Mouse (Mus musculus) neural tube, embryonic 11.5 days (tissue): ENCODE measurements at regions not wholly inside any gene's neighbourhood (a gene's known extent, or its start where the extent isn't known, plus 50 kb on each side); places are given as distances from the start of the nearest gene placed in this dataset.
A peak's percentile ranks its signal among the peaks of the same experiment; 100 is the strongest.

Experiments used
- ATAC-seq: fragments of 200-750 bp; cut with Nextera tagmentation; 2 replicates; pipeline ENCODE4 v1.8.0; 2017; ENCODE audit warnings: moderate number of reproducible peaks, mild to moderate bottlenecking, moderate TSS enrichment, moderate library complexity; ENCODE audit not compliant: insufficient read depth, low FRiP score, low TSS enrichment
- DNase-seq: peaks from one replicate; pipeline ENCODE4 v3.0.0-alpha.2; 2015; ENCODE audit warnings: low spot score
- H3K27ac ChIP-seq: fragments of 300-500 bp; sonication (generic); 2 replicates; pipeline ENCODE4 v1.5.1; 2014; ENCODE audit warnings: low read depth, mild to moderate bottlenecking, low read length
- H3K27me3 ChIP-seq: fragments of 300-500 bp; sonication (generic); 2 replicates; pipeline ENCODE4 v1.6.1; 2014; ENCODE audit warnings: mild to moderate bottlenecking, low read length, mixed read lengths; ENCODE audit not compliant: control insufficient read depth, insufficient read depth
- H3K36me3 ChIP-seq: fragments of 300-500 bp; sonication (generic); 2 replicates; pipeline ENCODE4 v1.6.1; 2014; ENCODE audit warnings: mild to moderate bottlenecking, low read length, moderate library complexity, mixed read lengths; ENCODE audit not compliant: control insufficient read depth, insufficient read depth
- H3K4me1 ChIP-seq: fragments of 300-500 bp; sonication (generic); 2 replicates; pipeline ENCODE4 v1.6.1; 2014; ENCODE audit warnings: low read length, mixed read lengths; ENCODE audit not compliant: control insufficient read depth, insufficient read depth
- H3K4me2 ChIP-seq: fragments of 300-500 bp; sonication (generic); 2 replicates; pipeline ENCODE4 v1.6.1; 2014; ENCODE audit warnings: low read depth, mild to moderate bottlenecking, moderate library complexity
- H3K4me3 ChIP-seq: fragments of 300-500 bp; sonication (generic); 2 replicates; pipeline ENCODE4 v1.5.1; 2014; ENCODE audit warnings: low read depth, low read length
- H3K9ac ChIP-seq: fragments of 300-500 bp; sonication (generic); 2 replicates; pipeline ENCODE4 v1.6.1; 2014; ENCODE audit warnings: mild to moderate bottlenecking, low read length
- H3K9me3 ChIP-seq: fragments of 300-500 bp; sonication (generic); 2 replicates; pipeline ENCODE4 v1.6.1; 2016; ENCODE audit warnings: low read length; ENCODE audit not compliant: control insufficient read depth
- WGBS: fragments of 180-500 bp; shearing (Covaris S2); extraction: QIAGEN DNeasy Blood & Tissue Kit; methylation state at CpG from one replicate; pipeline ENCODE4 v1.1.7; 2014; 5-methylcytosine and 5-hydroxymethylcytosine counted together

DNA sequence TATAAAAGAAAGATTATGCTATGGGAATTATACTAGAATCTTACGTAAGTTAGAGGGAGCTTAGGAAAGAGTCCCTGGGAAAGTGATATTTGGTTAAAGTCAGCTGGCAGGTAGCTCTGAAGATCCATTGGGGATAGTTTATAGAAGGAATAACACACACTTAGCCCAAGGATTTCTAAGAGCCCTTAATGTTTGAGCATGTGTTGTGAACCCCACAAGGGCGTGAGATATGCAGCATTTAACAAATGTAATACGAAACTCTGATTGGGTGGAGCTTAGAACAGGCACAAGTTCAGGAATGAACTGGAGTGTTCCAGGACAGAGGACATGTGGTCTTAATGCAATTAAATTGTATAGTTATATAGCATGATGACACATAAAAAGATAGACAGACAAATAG lies 132.6 kb upstream of the Eci2 start:
- Histone ChIP-seq H3K4me3 (no peak overlapping the region), H3K4me2 (no peak overlapping the region), H3K36me3 (no peaks in the 10 kb centered on the region), H3K9ac (no peak overlapping the region), H3K4me1 (no peaks in the 10 kb centered on the region), H3K27me3 (no peaks in the 10 kb centered on the region), H3K27ac (no peak overlapping the region), H3K9me3 (no peaks in the 10 kb centered on the region)
- 80% methylated on average over 3 of the region's 3 CpGs for WGBS
- DNase-seq (no peak), ATAC-seq (no peak)

DNA sequence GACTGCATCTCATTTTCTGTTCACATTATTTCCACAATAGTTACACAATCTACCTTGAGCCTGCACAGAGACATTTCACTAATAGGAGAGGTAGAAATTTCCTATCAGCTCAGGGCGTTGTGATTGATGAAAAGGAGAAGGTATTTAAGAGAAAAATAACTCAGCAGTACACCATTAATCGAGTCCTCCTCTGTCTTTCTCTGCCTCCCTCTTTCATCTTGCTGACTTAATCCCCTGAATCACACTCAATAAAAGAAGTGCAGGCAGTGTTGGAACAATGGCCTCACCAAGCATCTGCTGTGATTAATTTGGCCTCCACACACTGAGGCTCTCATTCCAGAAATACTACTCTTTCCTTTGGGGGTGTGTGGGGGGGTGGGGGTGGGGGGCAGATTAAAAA lies 133.9 kb upstream of the Eci2 start:
- H3K27me3 ChIP-seq = no peaks in the 10 kb centered on the region
- DNase-seq (no peak), ATAC-seq (no peak)
- no peak overlapping the region for H3K9ac ChIP-seq
- WGBS = 22% methylated on average over 2 of the region's 2 CpGs
- H3K4me2 ChIP-seq = no peak overlapping the region
- no peak overlapping the region for H3K4me3 ChIP-seq
- no peak overlapping the region for H3K27ac ChIP-seq
- H3K9me3 ChIP-seq = no peaks in the 10 kb centered on the region
- H3K4me1 ChIP-seq = no peaks in the 10 kb centered on the region
- H3K36me3 ChIP-seq = no peaks in the 10 kb centered on the region

DNA sequence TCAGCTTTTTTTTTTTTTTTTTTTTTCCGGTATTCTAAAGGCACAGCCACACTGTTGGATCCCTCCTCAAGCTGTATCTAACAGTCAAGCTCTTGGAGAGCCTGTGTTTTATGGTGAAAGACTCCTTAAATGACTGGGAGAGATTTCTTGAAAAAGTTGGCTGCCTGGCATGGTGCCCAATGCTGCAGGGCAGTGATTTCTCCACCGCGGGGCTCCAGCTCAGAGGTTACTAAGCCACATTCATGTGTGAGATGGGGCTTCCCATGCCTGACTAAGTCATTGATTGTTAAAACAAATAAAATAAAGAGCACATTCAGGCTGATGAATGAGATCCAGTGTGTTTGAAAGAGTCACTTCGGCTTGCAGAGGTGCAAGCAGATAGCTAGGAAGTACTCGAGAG lies 139.2 kb upstream of the Eci2 start:
- no peaks in the 10 kb centered on the region for H3K4me1 ChIP-seq
- no peak for ATAC-seq

DNA sequence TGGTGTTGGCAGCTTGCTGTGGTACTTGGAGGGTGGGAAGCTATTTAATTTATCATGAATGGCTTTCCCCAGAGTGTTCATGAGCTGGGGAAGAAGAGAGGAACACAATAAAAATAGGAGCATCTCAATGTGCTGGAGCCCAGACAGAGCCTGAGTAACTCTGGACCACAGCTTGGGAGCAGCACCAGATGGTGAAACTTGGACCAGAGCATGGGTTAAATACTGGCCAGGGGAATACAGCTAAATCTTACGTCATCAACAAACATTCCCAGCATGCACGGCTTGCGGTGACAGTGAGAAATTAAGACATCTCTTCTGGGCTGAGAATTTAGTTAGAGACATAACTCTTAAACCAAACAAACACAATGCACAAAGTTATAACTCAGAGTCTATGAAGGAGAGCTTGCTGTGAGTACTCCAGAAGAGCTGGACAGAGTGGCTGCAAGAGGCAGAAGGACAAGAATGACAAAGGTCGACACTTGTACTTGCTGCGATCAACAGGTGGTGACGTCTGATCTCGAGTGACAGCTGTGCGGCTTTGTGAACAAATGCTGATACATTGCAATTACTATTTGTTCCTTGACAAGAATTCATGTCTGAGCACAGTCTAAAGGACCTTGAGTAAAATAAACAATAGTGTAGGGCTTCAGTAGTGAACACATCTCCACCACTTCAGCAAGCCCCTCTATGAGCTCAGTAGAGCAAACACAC lies 140.1 kb upstream of the Eci2 start:
- no peaks in the 10 kb centered on the region for H3K36me3 ChIP-seq
- whole genome bisulfite sequencing = 90% methylated on average over 8 of the region's 8 CpGs
- no peaks in the 10 kb centered on the region for H3K4me1 ChIP-seq

More for the DNA sequence above, 139.2 kb upstream of the Eci2 start:
- no peaks in the 10 kb centered on the region for H3K36me3 ChIP-seq
- peak; percentile 13 for DNase-seq
- no peak overlapping the region for H3K4me2 ChIP-seq
- H3K4me3 ChIP-seq = no peak overlapping the region
- no peak overlapping the region for H3K27ac ChIP-seq
- WGBS = 80% methylated on average over 5 of the region's 5 CpGs
- H3K27me3 ChIP-seq = no peaks in the 10 kb centered on the region
- no peaks in the 10 kb centered on the region for H3K9me3 ChIP-seq
- H3K9ac ChIP-seq = no peak overlapping the region

DNA sequence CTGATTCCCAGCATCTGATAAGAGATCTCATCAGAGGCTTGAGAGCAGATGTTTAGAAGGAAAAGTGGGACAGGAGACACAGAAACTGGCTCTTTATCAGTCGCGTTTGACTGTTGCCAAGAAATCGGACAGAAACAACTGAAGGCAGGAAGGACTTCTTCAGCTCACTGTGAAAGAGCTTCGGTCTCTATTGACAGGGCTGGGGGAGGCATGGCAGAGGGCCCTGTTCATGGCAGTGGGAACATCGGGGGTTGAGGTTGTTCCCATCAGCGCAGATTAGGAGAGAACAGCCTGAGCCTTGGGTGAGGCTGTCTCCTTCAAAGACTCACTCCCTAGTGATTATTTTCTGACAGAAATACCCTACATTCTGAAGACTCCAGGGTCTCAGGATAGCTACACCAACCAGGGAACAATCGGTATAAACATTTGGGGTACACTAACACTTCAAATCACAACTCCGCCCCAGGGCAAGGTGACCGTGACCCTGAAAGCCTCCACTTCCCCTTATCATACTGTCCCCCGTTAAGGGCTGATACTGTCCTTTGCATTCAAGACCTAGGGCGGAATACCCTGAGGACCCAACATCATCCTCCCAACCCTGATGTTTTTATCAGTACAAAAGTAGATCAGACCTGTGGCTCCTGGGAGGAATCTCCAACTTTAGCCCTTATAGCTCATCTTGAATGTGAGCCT lies 144.8 kb upstream of the Eci2 start:
- DNase-seq (no peak), ATAC-seq (no peak)
- no peaks in the 10 kb centered on the region for H3K9me3 ChIP-seq
- H3K36me3 ChIP-seq = no peaks in the 10 kb centered on the region
- WGBS = 88% methylated on average over 11 of the region's 11 CpGs
- H3K9ac ChIP-seq = no peak overlapping the region
- no peak overlapping the region for H3K4me2 ChIP-seq
- no peaks in the 10 kb centered on the region for H3K4me1 ChIP-seq
- H3K27ac ChIP-seq = no peak overlapping the region
- no peaks in the 10 kb centered on the region for H3K27me3 ChIP-seq
- no peak overlapping the region for H3K4me3 ChIP-seq

More for the DNA sequence above, 140.1 kb upstream of the Eci2 start:
- H3K9ac ChIP-seq = no peak overlapping the region
- H3K9me3 ChIP-seq = no peaks in the 10 kb centered on the region
- no peak overlapping the region for H3K4me2 ChIP-seq
- DNase-seq (no peak), ATAC-seq (no peak)
- H3K27ac ChIP-seq = no peak overlapping the region
- no peak overlapping the region for H3K4me3 ChIP-seq
- H3K27me3 ChIP-seq = no peaks in the 10 kb centered on the region

DNA sequence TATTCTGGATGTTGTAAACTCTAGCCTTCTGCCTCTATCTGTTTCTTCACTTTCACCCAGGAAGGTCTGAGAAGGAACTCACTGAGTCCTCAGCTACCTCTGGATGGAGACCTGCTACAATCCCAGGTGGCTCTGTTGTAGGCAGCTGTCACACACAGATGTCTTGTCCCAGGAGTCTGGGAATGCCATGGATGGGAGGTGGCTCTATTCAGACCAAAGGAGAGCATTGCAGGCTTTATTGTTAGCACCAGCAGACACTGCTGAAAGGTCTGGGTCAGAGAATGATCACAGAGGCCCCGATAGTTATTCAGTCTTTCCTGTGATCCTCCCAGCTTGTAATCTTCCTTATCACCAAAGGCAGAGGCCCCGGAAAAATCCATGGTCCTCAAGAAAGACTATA lies 146.6 kb upstream of the Eci2 start:
- DNase-seq (no peak), ATAC-seq (no peak)
- Histone ChIP-seq H3K27me3 (no peaks in the 10 kb centered on the region), H3K9ac (no peak overlapping the region), H3K9me3 (no peaks in the 10 kb centered on the region), H3K36me3 (no peaks in the 10 kb centered on the region), H3K4me3 (no peak overlapping the region), H3K4me2 (no peak overlapping the region), H3K27ac (no peak overlapping the region), H3K4me1 (no peaks in the 10 kb centered on the region)
- WGBS = 33% methylated on average over 2 of the region's 2 CpGs

DNA sequence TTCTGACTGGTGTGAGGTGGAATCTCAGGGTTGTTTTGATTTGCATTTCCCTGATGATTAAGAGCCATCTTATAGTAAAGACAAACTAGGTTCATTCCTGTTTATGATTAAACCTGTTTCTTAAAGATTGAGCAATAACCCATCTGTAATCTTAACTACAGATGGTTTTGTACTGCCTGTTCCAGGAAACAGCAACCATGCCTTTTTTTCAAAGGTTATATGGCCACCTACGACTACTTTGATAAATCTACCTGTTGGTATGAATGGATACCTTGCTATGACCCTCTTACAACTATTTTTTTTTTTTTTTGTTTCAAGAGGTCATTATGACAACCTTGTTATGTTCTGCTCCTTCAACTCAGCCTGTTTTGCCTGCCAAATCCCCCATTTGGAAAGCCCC lies 148.7 kb upstream of the Eci2 start:
- Histone ChIP-seq H3K4me2 (no peak overlapping the region), H3K4me3 (no peak overlapping the region), H3K27ac (no peak overlapping the region), H3K4me1 (no peaks in the 10 kb centered on the region), H3K9ac (no peak overlapping the region), H3K9me3 (no peaks in the 10 kb centered on the region), H3K27me3 (no peaks in the 10 kb centered on the region), H3K36me3 (no peaks in the 10 kb centered on the region)
- ATAC-seq = no peak
- WGBS = 84% methylated on average over 1 of the region's 1 CpGs
- DNase-seq = no peak

DNA sequence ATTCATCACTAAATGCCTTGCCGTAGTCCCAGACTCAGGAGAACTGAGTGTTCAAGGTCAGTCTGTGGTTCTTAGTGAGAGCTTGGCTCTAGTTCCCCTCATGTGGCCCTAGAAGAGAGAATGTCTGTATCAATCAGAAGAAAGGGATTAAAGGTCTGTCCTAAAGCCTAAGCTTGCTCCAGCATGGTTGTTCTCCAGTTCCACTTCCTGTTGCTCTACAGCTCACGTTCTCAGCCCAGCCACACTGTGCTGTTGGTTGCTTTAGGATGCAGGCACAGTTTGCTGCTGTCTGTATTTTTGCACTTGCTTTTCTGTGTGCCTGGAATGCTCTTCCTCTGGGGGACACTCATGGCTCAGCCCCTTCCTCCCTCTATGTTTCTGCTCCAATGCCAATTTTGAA lies 150.4 kb upstream of the Eci2 start:
- Histone ChIP-seq H3K4me3 (no peak overlapping the region), H3K9ac (no peak overlapping the region), H3K27me3 (no peaks in the 10 kb centered on the region), H3K9me3 (no peaks in the 10 kb centered on the region), H3K27ac (no peak overlapping the region), H3K4me2 (no peak overlapping the region), H3K4me1 (no peaks in the 10 kb centered on the region), H3K36me3 (no peaks in the 10 kb centered on the region)
- ATAC-seq (no peak), DNase-seq (no peak)
- 62% methylated on average over 2 of the region's 2 CpGs for whole genome bisulfite sequencing
